Mouse (Mus musculus): ENCODE results near the gene Tnrc6b.
"Not testable (repeated sequence)": the region's sequence is repeated elsewhere in the genome, so short reads cannot be mapped to it uniquely, and the experiment has no call there.

Tnrc6b gene

DNA sequence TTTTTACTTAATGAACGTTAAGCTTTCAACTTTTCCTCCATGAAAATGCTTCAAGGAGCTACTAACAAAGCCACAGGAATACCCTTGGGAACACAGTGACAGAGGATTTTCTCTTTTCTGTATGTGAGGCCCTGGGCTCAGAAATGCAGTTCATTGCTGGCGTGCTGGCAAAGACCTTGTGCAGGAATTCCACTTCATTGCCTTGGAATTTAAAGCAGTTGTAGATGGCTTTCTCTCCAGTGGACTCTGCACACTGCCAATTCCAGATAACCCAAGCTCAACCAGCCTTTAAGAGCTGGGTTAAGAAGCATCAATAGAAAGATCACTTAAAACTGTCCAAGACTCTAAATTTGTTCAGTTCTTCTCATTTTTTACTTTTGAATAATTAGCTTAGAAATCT, 204.7 kb downstream of the Tnrc6b start:
- no peak for ATAC-seq (ENCODE audit: low TSS enrichment)

DNA sequence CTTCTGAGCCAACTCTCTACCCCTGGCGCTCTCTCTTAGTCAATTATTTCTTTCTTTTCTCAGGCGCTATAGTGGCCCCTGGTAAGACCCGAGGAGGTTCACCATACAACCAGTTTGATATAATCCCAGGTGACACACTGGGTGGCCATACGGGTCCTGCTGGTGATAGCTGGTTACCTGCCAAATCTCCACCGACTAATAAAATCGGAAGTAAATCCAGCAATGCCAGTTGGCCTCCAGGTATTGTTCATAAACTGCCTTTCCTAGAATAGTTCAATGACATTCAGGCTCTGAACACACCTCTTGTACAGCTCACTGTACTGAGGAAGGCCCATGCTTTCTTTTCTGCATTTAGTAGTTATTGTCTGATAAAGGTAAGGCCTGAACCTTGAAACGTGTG, 205.5 kb downstream of the Tnrc6b start:
- ATAC-seq (ENCODE audit: low TSS enrichment), result no peak

DNA sequence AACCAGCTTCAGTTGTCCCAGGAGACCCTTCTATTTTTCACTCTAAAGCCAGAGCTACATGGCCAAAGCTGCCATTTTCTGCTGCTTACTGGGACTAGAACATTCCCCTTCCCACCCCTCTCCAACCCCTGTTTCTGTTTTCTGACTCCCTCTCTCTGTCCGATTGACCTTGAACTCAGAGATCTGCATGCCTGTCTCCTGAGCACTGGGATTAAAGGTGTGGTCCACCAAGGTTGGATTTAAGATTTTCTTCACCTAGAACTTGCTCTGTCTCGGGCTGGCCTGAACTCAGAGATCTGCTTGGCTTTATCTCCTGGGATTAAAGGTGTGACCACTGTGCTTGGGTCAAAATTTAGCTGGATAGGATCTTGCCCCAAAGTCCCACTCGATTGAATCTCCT, 209.2 kb downstream of the Tnrc6b start:
- no peak for ATAC-seq (ENCODE audit: low TSS enrichment)

DNA sequence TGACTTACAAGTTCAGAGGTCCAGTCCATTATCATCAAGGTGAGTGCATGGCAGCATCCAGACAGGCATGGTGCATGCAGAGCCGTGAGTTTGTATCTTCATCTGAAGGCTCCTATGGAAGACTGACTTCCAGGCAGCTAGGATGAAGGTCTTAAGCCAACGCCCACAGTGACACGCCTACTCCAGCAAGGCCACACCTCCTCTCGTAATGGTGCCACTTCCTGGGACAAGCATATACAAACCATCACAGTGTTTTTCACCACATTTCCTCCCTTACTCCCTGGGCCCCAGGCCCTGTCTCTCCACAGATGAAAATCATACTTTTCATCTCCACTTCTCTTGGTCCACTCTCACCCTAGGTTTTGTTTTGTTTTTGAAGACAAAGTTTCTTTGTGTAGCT, 210.7 kb downstream of the Tnrc6b start:
- no peak for ATAC-seq (ENCODE audit: low TSS enrichment)

DNA sequence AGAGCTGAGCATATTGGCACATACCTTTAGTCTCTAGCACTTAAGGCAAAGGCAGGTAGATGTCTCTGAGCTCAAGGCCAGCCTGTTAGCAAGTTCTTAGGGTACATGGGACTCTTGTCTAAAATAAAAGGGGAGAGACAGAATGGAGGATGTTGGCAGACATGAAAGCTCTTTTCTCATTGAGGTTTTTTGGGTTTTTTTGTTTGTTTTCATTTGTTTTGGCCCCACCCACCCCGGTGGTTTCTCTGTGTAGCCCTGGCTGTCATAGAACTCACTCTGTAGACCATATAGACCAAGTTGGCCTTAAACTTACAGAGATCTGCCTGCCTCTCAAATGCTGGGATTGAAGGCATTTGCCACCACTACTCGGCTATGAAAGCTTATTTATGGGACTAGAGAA, 213.1 kb downstream of the Tnrc6b start:
- ATAC-seq (ENCODE audit: low TSS enrichment), result no peak

DNA sequence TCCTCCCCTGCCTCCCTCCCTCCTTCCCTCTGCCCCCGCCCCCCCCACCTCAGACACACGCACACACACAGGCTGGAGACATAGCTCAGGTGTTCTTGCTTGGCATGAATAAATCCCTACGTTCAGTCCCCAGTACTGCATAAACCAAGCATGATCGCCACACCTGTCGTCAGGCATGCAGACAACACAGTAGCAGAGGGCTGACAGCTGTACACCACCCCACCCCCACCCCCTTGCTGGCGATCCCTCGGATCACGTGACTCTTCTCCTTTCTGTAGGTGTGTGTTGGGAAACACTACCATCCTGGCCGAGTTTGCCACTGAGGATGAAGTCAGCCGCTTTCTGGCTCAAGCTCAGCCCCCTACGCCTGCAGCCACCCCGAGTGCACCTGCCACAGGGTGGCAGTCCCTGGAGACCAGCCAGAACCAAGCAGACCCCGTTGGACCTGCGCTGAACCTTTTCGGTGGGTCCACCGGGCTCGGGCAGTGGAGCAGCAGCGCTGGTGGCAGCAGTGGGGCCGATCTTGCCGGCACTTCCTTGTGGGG, 217.8 kb downstream of the Tnrc6b start:
- no peak; the same call in 1 of the 2 replicates for ATAC-seq (ENCODE audit: low TSS enrichment)

DNA sequence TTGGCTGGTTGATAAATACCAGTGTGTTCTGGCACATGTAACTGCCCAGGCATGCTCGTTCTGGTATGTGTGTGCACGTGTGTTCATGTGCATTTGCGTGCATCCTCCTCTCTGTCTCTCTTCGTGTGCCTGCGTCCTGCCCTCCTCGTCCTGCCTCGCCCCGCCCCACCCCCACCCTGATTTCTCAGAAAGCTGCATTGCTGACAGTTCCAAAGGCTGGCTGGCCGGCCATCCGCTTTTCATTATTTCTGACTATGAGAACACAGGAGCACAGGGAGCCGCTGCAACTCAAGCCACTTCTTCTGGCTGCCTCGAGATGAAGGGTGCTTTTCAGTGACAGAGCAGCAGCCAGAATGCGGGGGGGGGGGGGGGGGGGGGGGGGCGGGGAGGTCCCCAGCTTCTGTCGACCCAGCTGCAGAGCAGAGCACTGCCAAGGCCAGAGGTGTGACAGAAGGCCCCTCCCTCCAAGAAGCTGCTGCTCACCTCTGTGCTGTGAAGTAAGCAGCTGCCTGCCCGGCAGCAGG, 219.0 kb downstream of the Tnrc6b start:
- no peak for ATAC-seq (ENCODE audit: low TSS enrichment)

DNA sequence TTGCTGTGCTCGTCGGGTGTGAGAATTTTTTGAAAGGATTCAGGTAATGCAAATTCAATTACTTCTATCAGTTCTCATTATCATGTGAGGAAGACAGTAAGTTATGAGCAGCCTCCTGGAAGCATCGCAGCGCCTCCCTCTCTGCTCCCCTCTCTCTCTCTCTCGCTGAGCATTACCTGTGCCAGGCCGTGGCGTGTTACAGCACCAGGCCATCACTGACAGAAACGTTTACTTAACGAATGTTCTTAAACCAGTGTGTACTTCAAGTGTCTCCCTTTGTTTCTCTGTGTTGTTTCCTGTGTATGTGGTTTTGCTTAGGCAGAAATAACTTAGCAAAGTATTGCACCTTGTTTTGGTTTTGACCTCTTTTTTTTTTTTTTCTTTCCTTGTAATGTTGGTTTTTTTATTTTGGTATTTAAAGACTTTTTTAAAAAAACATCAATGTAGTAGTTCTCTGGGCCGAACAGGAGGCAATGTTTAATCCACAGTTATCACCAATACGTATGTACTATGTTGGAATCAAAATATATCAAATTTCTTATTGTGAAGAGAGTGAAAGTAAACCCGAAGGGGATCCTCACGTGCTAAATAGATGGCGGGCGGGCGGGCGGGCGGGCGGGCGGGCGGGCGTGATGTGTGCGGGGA, 219.7 kb downstream of the Tnrc6b start:
- not testable (repeated sequence) for ATAC-seq (ENCODE audit: low TSS enrichment)

DNA sequence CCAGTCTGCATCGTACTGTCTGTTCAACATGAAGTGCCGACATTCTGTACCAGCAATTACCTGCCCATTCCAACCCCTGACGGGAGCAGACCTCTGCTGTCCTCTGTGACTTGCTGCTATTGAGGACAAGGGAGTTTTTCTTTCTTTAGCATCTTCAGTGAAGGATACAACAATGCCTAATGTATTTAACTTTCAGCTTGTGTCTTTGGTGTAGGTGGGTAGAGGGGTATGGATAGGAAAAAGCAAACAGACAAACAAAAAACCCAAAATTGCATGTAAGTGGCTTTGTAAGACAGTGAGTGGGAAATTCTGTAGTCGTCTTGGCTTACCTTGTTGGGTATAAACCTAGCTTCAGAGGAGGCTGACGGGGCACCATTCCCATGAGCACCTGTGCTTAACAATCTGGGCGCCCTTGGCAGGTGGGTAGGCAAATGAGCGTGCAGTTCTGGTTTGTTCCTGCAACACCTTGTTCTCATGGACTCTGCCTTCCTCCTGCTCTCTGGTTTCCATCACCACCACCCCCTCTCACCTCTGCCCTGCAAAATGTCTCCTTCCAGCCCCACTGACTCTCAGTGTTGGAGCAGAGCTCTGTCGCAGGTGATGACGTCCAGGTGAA, 220.3 kb downstream of the Tnrc6b start:
- ATAC-seq (ENCODE audit: low TSS enrichment), result no peak

DNA sequence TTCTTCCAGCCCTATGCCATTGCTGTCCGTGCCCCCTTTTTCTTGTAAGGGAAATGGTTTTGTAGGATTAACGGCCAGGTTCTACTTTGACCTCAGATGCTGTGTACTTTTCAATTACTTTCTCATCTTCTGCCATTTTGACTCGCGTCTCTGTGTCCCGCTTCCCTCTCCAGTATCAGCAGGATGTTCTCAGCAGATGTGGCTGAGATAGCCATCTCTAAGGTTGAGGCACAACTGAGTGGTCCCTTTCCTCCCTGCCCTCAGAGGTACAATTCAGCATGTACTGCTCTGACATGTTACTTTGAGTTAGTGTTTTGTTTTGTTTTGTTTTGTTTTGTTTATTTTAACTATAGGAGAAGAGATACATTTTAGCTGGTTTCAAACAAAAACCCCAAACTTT, 223.7 kb downstream of the Tnrc6b start:
- no peak for ATAC-seq (ENCODE audit: low TSS enrichment)

DNA sequence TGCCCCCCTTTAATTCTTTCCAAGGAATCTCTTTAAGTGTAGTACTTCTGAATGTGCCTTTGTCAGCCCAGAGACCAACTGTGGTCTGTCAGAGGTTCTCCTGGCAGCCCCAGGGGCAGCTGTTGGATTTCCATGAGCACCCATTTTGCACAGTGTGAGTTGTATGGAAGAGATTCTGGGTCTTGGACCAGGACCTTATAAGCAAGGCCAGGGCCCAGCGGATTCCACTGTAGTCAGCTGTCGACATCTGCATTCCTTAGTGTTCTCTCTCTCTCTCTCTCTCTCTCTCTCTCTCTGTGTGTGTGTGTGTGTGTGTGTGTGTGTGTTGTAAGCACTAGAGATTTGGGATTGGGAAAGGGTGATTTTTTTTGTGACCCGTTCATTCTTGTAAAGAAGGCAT, 225.6 kb downstream of the Tnrc6b start:
- ATAC-seq (ENCODE audit: low TSS enrichment), result no peak

DNA sequence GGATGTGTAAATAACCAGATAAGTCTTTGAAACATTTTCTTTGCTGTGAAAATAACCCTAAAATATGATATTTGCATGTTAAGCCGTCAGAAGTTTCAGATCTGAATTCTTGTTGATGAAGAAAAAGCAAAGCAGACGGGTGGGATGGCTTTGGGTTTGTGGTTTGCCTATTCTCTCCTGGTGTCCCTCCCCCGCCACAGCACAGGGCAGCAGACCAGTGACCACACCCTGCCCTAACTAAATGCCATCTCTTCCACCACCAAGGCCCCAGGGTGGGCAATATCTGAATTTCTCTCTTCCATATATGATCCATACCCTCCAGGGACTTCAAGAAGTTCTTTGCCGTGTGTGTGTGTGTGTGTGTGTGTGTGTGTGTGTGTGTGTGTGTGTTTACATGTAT, 227.5 kb downstream of the Tnrc6b start:
- no peak for ATAC-seq (ENCODE audit: low TSS enrichment)

DNA sequence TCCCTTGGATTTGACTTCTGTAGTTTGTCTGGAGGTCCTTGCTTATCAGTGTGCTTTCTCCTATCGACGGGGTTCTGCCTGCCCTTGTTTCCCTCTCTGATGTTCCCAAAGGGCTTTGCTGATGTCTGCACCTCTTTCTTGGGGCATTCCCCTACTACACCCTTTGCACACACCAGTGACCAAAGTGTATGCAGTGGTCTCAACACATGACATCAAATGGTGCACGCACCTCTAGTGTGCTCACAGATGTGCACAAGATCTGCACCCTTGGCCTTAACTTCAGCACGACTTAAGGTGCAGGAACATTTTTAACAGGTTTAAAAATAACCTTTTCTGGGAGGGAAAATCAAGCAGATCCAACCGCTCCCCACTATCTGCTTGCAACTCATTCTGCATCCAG, 228.3 kb downstream of the Tnrc6b start:
- no peak for ATAC-seq (ENCODE audit: low TSS enrichment)

DNA sequence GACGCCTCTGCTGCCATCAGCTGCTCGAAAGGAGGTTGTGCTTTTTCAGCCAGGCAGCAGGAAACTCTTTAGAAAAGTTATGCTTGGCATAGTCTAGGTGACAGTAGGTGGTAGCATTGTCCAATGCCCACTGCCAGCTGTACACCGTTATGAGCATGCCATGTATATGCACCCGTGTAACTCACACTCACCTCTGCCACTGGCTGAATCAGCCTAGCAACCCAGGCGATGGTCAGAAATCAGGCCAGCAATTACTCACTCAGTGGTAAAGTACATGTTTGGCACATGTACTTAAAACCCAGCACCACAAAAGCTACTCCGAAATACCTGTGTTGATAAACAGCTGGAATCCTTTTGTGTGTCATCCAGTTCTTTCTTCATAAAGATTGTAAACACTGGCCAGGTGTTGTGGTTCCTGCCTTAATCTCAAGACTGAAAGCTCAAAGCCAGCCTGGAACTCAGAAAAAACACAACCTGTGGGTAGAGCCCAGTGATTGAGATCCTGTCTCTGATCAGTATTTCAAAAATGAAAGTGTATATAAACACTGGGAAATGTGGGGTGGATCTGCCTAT, 230.4 kb downstream of the Tnrc6b start:
- no peak for ATAC-seq (ENCODE audit: low TSS enrichment)

DNA sequence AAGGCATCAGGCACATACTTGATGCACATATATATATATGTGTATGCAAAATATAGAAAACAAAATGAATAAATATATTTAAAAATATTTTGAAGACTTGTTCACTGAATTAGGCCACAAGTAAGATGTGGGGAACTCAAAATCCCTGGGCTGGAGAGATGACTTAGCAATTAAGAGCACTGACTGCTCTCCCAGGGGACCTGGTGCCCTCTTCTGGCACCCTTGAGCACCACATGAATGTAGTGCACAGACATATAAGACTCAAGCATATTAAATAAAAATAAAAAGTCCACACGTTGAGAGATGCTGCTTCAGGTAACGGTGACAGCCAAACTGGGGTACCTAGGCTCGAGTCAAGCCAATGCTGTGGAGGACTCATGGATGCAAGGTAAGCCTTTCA, 234.7 kb downstream of the Tnrc6b start:
- no peak for ATAC-seq (ENCODE audit: low TSS enrichment)

DNA sequence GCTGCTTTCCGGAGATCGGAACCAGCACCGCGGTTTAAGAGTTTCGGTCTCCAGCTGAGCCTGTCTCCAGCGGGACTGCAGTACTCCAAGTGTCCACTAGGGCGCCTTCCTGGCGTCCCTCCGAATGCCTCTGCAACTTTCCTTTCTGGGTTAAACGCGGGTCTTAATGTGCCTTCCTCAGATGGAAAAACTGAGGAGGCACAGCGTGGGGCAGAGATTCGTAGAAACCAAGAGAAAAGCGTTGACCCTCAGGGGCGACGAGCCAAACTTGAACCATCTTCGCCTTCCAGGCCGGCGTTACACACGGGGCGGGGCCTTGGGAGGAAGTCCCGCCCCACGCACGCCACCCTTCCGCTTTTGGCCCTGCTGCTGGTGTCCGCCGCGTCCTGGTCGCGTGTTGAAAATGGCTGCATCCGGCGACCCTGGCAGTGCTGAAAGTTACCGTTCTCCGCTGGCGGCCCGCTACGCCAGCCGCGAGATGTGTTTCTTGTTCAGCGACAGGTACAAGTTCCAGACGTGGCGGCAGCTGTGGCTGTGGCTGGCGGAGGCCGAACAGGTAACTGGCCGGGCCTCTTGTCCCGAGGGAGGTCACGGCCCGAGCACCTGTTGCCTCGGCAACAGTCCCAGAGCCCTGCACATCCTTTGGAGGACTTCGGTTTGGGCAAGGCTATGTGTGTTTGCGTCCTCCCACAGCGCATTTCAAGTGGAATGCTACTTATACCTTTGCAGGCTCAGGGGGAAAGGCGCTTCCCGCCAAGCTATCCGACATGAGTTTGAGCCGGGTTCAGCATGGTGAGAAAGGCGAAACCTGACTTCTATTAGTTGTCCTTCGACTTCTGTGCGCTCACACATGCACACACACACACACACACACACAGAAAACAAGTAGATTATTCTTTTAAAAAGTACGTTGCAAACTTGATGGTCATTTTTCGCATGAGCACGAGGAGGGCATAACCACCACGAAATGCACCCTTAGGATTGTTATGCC, 237.3 kb downstream of the Tnrc6b start, which contains the start of gene Adsl:
Adsl (plus strand) TSS at position 346 of the 991 bp plus-strand sequence.
- ATAC-seq (ENCODE audit: low TSS enrichment), result peak; percentile 96

DNA sequence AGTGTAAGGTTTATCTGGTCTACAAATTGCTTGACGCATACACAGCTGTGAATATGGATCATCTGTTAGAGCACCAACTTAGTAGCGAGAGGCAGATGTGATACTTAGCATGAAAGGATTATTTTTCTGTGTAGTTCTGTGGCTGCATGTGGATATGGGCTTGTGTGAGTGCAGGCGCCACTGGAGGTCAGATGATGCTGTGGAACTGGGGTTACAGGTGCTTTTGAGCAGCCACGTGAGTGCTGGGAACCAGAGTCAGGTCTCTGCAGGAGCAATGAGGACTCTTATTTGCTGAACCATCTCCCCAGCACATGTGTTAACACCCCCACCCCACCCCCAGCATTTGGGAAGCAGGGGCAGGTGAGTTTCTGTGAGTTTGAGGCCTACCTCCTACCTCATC, 238.3 kb downstream of the Tnrc6b start:
- no peak for ATAC-seq (ENCODE audit: low TSS enrichment)

DNA sequence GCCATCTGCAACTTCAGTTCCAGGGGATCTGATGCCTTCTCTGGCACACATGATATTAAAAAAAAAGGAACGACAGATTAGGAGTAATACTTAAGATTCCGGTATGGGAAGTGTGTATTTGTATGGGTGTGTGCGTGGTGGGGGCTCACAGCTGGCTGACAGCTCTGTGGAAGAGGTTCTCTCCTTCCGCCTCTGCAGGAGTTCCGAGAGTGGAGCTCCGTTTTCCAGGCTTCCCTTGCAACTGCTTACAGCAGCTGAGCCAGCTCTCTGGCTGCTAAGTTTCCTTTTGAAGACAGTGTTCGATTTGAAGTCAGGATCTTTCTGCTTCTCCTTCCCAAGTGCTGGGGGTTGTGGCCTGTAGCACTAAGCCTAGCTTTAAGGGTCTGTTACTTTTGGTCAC, 238.9 kb downstream of the Tnrc6b start:
- ATAC-seq (ENCODE audit: low TSS enrichment), result no peak

DNA sequence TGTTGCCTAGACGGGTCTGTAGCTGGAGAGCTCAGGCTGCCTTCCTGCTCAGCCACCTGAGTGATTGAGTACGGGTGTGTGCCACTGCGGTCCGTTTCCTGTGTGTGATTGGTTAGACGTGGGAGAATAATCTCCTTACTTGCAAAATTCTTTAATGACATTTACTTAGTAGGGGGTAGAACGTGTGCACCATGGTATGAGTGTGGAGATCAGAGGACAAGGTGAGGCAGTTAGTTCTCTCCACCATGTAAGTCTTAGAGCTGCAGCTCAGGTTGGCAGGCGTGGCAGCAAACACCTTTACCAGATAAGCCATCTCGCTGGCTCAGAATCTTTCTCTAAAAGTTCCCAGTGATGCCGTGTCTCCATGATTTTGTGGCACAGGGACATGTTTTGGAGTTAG, 242.9 kb downstream of the Tnrc6b start:
- no peak for ATAC-seq (ENCODE audit: low TSS enrichment)

DNA sequence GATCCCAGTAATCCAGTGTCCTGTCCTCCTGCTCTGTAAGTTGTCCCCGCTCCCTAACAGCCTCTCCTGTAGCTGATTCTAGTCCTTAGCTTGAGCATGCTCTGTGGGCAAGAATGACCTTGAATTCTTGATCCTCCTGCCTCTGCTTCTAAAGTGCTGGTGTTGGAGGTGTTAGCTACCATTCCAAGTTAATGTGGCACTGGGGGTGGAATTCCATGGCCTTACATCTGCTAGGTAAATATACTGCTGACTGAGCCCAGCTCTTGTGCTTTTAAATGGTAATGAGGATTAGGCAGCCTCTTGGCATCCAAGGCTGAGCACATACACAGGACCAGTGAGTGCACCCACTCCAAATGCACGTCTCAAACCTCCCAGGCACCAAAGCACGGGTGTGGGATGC, 243.7 kb downstream of the Tnrc6b start:
- ATAC-seq (ENCODE audit: low TSS enrichment), result peak; percentile 66; the same call in 1 of the 2 replicates

DNA sequence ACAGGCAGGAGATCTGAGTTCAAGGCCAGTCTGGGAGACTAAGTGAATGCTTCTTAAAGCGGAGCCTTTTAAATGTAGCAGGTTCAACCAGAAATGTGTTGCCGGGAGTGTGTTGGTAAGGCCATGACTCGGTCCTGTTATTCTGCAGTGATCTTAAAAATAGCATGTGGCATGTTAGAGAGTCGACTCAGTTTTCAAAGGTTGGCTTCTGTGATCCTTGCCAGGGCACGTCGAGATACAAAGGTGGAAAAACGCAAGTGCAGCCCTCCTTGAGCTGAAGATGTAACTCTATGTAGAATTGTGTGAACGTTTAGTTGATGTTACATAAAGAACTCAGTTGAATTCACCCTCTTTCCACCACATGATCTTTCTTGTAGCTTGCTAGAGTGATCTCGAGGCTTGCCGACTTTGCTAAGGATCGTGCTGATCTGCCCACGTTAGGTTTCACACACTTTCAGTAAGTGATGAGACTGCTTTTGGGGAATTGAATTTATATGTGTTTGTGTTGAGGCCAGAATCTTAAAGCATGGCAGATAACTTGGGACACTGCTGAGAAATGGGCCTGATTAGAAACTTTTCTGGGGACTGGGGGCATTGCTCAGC, 244.8 kb downstream of the Tnrc6b start:
- peak; percentile 81; the same call in 1 of the 2 replicates for ATAC-seq (ENCODE audit: low TSS enrichment)

All from frontal cortex, adult (tissue).